ENCODE assay signal across 9 mouse cellular contexts in the genomic region with DNA sequence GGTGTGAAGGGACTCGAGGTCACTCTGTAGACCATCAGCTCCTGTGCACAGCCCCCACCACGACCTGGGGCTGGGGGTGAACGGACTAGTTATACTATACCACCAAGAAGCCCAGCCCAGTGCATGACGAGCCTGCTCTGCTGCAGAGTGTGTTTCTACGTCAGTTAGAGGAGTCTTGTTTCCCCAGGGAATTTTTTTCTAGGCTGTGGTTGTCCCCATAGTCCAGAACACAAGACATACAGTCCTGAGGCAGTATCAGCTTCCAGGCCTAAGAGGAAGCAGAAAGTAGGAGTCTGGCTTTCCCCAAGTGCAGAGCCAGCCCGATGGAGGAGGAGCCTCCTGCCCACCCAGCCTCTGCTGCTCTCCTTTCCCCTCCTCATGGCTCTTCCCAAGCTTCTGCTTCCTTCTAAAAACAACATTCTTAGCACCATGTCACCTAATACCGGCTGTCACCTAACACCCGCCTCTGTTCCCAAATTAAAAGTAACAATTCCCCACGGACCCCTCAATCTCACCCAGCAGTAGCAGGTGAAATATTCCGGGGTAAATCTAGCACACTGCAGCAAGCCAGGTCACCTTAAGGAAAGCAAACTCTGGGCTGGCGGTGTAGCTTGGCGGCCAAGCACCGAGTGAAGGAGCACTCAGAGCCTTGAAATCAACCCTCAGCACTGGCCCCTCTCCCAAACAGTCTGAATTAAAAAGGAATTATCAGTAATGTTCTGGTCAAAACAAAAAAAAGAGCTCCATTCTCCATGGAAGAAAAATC. TPM values are rescaled to one million over a fixed set of nuclear protein-coding genes. Genes with fewer than 3 reads are reported as not detected.
DNase-seq lines count a peak whose midpoint lies in the region; ATAC-seq lines count a peak whose summit lies in the region.
"Had no signal": no experiment of that assay in that cellular context is flagged by ENCODE, and none has a peak within 500 bp of the region (broad histone marks: within the 10 kb centered on the region; RNA-seq: fewer than 3 reads in every experiment).

No protein-coding gene starts in this region.

- H3K9ac ChIP-seq in lung, embryonic 16.5 days (ENCODE audit: low read length) = peak overlapping the region; percentile 43; the same call in 1 of the 2 replicates

- peak overlapping the region; percentile 69 for H3K27ac ChIP-seq in lung, embryonic 16.5 days (ENCODE audit: low read length)
- H3K27ac ChIP-seq: macrophage had no signal

- 0 out of 2 replicates have a peak, but pooled peaks have one; percentile 3 for ATAC-seq in cerebellum, adult (ENCODE audit: insufficient number of reproducible peaks, low FRiP score, low TSS enrichment)
- peak; percentile 77 for ATAC-seq in lung, embryonic 16.5 days (ENCODE audit: low read depth)
- ATAC-seq in megakaryocyte, adult 5-6 weeks (ENCODE audit: poor library complexity, severe bottlenecking) = no peak

- H3K4me3 ChIP-seq in lung, embryonic 16.5 days (ENCODE audit: low read length) = peak overlapping the region; percentile 8; the same call in 1 of the 2 replicates

- H3K4me1 ChIP-seq in lung, embryonic 16.5 days (replicated peaks; ENCODE audit: control insufficient read depth, insufficient read depth, low read length) = peaks cover 18% of the 10 kb centered on the region

- WGBS in lung, embryonic 16.5 days = 16% methylated on average over 13 of the region's 13 CpGs

- DNase-seq in cerebellum, postnatal 10 days = no peak
- DNase-seq in lung, adult 18-20 months = no peak
- peak; percentile 23 for DNase-seq in heart, postnatal 4 days
- DNase-seq in retina, postnatal 1 day = peak; percentile 53
- no peak for DNase-seq in urinary bladder, postnatal 14 days (ENCODE audit: low spot score)

- H3K27me3 ChIP-seq in lung, embryonic 16.5 days (ENCODE audit: control insufficient read depth, insufficient read depth, low read depth, low read length) = no peaks in the 10 kb centered on the region

- no peaks in the 10 kb centered on the region for H3K36me3 ChIP-seq in lung, embryonic 16.5 days (ENCODE audit: control insufficient read depth, insufficient read depth, low read length)

- H3K4me2 ChIP-seq in lung, embryonic 16.5 days (ENCODE audit: low read depth, low read length) = peak overlapping the region; percentile 43

- no peaks in the 10 kb centered on the region for H3K9me3 ChIP-seq in lung, embryonic 16.5 days (ENCODE audit: control insufficient read depth, low read length)

RNA-seq across cellular contexts. Expression of a gene that starts 45.5 kb away (rescaled TPM):
- 40.1 and 45.1 TPM in 2 replicates for polyA plus RNA-seq in lung, embryonic 16.5 days (2015; fragmentation: Nextera tagmentation; extraction: Ambion mirVana)
- 10 to 100 TPM; 61.7 to 62.6 TPM for total RNA-seq in heart, postnatal 4 days (2021)
- total RNA-seq in megakaryocyte, adult 5-6 weeks (2015) = 3.3 and 4.1 TPM in 2 replicates
- total RNA-seq in megakaryocyte, adult 5-6 weeks (2017) = 2.7 and 4.8 TPM in 2 replicates

Comparison
In these comparisons a context has a peak if more than half of its experiments do, and no peak if none do; other contexts are left out.
1. DNase-seq: peak in heart, postnatal 4 days (single experiment) and retina, postnatal 1 day (single experiment); none in cerebellum, postnatal 10 days (0 of 2), lung, adult 18-20 months (0 of 2) and urinary bladder, postnatal 14 days (single experiment).
2. RNA of a gene that starts 45.5 kb away (total RNA-seq): 61.7 to 62.6 TPM in heart, postnatal 4 days; 2.7 to 4.8 TPM in megakaryocyte, adult 5-6 weeks; every median in the first group is over 10 times any median in the second.